Mouse (Mus musculus) liver, adult 2 months (tissue): ENCODE results near the gene Cd247.

Experiments
- CTCF ChIP-seq: fragments of 200-500 bp; IDR thresholded peaks from 2 replicates; pipeline ENCODE4 v1.5.1; 2011; ENCODE audit warnings: low read depth, low read length, control low read depth
- POLR2A ChIP-seq: fragments of 200-500 bp; IDR thresholded peaks from 2 replicates; pipeline ENCODE4 v1.6.1; 2011; ENCODE audit warnings: low read length, control low read depth; ENCODE audit not compliant: insufficient read depth; ENCODE audit errors: extremely low read depth

DNA sequence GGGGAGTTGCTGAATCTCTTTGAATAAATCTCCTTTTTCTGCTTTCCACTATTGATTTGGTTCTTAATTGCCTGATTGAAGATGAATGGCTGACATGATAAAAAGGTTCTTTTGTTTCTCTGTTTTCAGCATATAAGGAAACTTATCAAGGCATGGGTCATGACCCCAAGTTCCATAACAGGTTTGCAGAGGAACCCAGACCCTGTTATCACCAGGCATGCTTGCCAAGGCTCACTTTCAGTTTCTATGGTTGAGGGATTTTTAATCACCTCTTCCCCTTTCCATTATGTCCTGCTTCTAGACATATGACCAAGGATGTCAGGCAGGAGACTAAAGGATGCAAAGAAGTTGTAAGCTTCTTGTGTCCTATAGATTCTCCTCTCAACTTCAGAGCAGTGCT lies 37.3 kb upstream of the Cd247 start:
- TF ChIP-seq POLR2A: no peak
- no peak for TF ChIP-seq CTCF
